Mouse (Mus musculus): Measurements from ENCODE around the gene Trim16. TPM values are rescaled to one million over a fixed set of nuclear protein-coding genes. Genes with fewer than 3 reads are reported as not detected.

The Trim16 gene
- polyA plus RNA-seq, 1 experiment from 2014 or later = 0.83 TPM

- no peak overlapping the region for H3K4me3 ChIP-seq (ENCODE audit: low read depth, low read length)
- no peak overlapping the region for H3K9ac ChIP-seq (ENCODE audit: low read depth, low read length)
- no peaks in the 10 kb centered on the region for H3K36me3 ChIP-seq (ENCODE audit: control insufficient read depth, insufficient read depth)
- WGBS (ENCODE audit: insufficient replicate concordance) = 59% methylated on average over 9 of the region's 9 CpGs
- no peak overlapping the region for H3K4me2 ChIP-seq (ENCODE audit: low read depth, low read length)
- H3K4me1 ChIP-seq (ENCODE audit: control insufficient read depth, low read depth, low read length) = peaks cover 4% of the 10 kb centered on the region
- no peaks in the 10 kb centered on the region; the same call in 1 of the 2 replicates for H3K27me3 ChIP-seq (ENCODE audit: control insufficient read depth, insufficient read depth, low read depth, low read length)
- H3K9me3 ChIP-seq (replicated peaks; ENCODE audit: control insufficient read depth, low read length) = no peaks in the 10 kb centered on the region
- no peak for ATAC-seq (ENCODE audit: low read depth)
- H3K27ac ChIP-seq (ENCODE audit: low read length) = no peak overlapping the region
These were observed 5.4 kb downstream of the Trim16 start for GRCm38 (mm10) chr11:62825222-62826105.

- Histone ChIP-seq H3K9ac (ENCODE audit: low read depth, low read length) (no peak overlapping the region), H3K27me3 (ENCODE audit: control insufficient read depth, insufficient read depth, low read depth, low read length) (no peaks in the 10 kb centered on the region; the same call in 1 of the 2 replicates), H3K4me1 (ENCODE audit: control insufficient read depth, low read depth, low read length) (no peaks in the 10 kb centered on the region), H3K4me2 (ENCODE audit: low read depth, low read length) (no peak overlapping the region), H3K4me3 (ENCODE audit: low read depth, low read length) (no peak overlapping the region), H3K27ac (ENCODE audit: low read length) (no peak overlapping the region), H3K9me3 (replicated peaks; ENCODE audit: control insufficient read depth, low read length) (no peaks in the 10 kb centered on the region), H3K36me3 (ENCODE audit: control insufficient read depth, insufficient read depth) (no peaks in the 10 kb centered on the region)
- 59% methylated on average over 6 of the region's 6 CpGs for WGBS (ENCODE audit: insufficient replicate concordance)
- ATAC-seq (ENCODE audit: low read depth) = no peak
These were observed 6.2 kb downstream of the Trim16 start for GRCm38 (mm10) chr11:62826106-62826733.

- H3K9me3 ChIP-seq (replicated peaks; ENCODE audit: control insufficient read depth, low read length) = no peaks in the 10 kb centered on the region
- H3K27me3 ChIP-seq (ENCODE audit: control insufficient read depth, insufficient read depth, low read depth, low read length) = no peaks in the 10 kb centered on the region
- H3K27ac ChIP-seq (ENCODE audit: low read length) = no peak overlapping the region
- no peak overlapping the region for H3K4me3 ChIP-seq (ENCODE audit: low read depth, low read length)
- no peak for ATAC-seq (ENCODE audit: low read depth)
- H3K9ac ChIP-seq (ENCODE audit: low read depth, low read length) = no peak overlapping the region
- H3K4me2 ChIP-seq (ENCODE audit: low read depth, low read length) = no peak overlapping the region
- H3K36me3 ChIP-seq (ENCODE audit: control insufficient read depth, insufficient read depth) = no peaks in the 10 kb centered on the region
- H3K4me1 ChIP-seq (ENCODE audit: control insufficient read depth, low read depth, low read length) = no peaks in the 10 kb centered on the region
- WGBS (ENCODE audit: insufficient replicate concordance) = 52% methylated on average over 4 of the region's 4 CpGs
These were observed 7.1 kb downstream of the Trim16 start for GRCm38 (mm10) chr11:62827135-62827534.

GRCm38 (mm10) chr11:62827911-62828310 lies 7.9 kb downstream of the Trim16 start:
- no peak overlapping the region for H3K27ac ChIP-seq (ENCODE audit: low read length)
- no peak overlapping the region for H3K4me2 ChIP-seq (ENCODE audit: low read depth, low read length)
- H3K9ac ChIP-seq (ENCODE audit: low read depth, low read length) = no peak overlapping the region
- H3K36me3 ChIP-seq (ENCODE audit: control insufficient read depth, insufficient read depth) = no peaks in the 10 kb centered on the region
- WGBS (ENCODE audit: insufficient replicate concordance) = 58% methylated on average over 3 of the region's 3 CpGs
- no peaks in the 10 kb centered on the region for H3K27me3 ChIP-seq (ENCODE audit: control insufficient read depth, insufficient read depth, low read depth, low read length)
- H3K4me1 ChIP-seq (ENCODE audit: control insufficient read depth, low read depth, low read length) = no peaks in the 10 kb centered on the region
- ATAC-seq (ENCODE audit: low read depth) = no peak
- H3K9me3 ChIP-seq (replicated peaks; ENCODE audit: control insufficient read depth, low read length) = no peaks in the 10 kb centered on the region
- no peak overlapping the region for H3K4me3 ChIP-seq (ENCODE audit: low read depth, low read length)

GRCm38 (mm10) chr11:62830387-62830786 lies 10.4 kb downstream of the Trim16 start:
- 59% methylated on average over 2 of the region's 2 CpGs for WGBS (ENCODE audit: insufficient replicate concordance)
- no peaks in the 10 kb centered on the region for H3K9me3 ChIP-seq (replicated peaks; ENCODE audit: control insufficient read depth, low read length)
- H3K27me3 ChIP-seq (ENCODE audit: control insufficient read depth, insufficient read depth, low read depth, low read length) = no peaks in the 10 kb centered on the region
- no peak overlapping the region for H3K27ac ChIP-seq (ENCODE audit: low read length)
- no peak overlapping the region for H3K4me2 ChIP-seq (ENCODE audit: low read depth, low read length)
- H3K36me3 ChIP-seq (ENCODE audit: control insufficient read depth, insufficient read depth) = no peaks in the 10 kb centered on the region
- H3K9ac ChIP-seq (ENCODE audit: low read depth, low read length) = no peak overlapping the region
- H3K4me3 ChIP-seq (ENCODE audit: low read depth, low read length) = no peak overlapping the region
- no peaks in the 10 kb centered on the region for H3K4me1 ChIP-seq (ENCODE audit: control insufficient read depth, low read depth, low read length)
- no peak for ATAC-seq (ENCODE audit: low read depth)

GRCm38 (mm10) chr11:62831906-62832305 lies 11.9 kb downstream of the Trim16 start:
- Histone ChIP-seq H3K27me3 (ENCODE audit: control insufficient read depth, insufficient read depth, low read depth, low read length) (no peaks in the 10 kb centered on the region), H3K4me3 (ENCODE audit: low read depth, low read length) (no peak overlapping the region), H3K36me3 (ENCODE audit: control insufficient read depth, insufficient read depth) (no peaks in the 10 kb centered on the region), H3K27ac (ENCODE audit: low read length) (no peak overlapping the region), H3K4me1 (ENCODE audit: control insufficient read depth, low read depth, low read length) (no peaks in the 10 kb centered on the region), H3K9me3 (replicated peaks; ENCODE audit: control insufficient read depth, low read length) (no peaks in the 10 kb centered on the region), H3K9ac (ENCODE audit: low read depth, low read length) (no peak overlapping the region), H3K4me2 (ENCODE audit: low read depth, low read length) (no peak overlapping the region)
- ATAC-seq (ENCODE audit: low read depth) = no peak

DNA sequence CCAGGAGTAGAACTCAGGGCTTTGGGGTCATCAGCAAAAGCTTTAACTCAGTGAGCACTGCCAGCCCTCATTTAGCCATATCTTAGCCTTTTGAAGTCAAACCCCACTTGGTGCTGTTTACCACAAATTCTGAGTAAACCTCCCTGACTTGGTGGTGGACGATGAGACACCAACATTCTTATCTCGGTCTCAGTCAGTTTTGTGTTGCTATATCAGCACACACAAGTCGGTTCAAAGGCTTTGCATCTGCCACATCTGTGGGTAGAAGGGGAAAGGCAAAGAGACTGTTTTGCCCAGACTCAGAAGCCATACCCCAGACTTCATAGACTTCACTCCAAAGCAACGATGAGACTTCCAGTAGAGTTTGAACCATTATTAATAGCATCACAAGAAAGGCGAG lies 24.5 kb downstream of the Trim16 start:
- 0 out of 2 replicates have a peak, but pooled peaks have one; percentile 19 for ATAC-seq (ENCODE audit: low read depth)
- no peak overlapping the region for H3K4me3 ChIP-seq (ENCODE audit: low read depth, low read length)
- H3K36me3 ChIP-seq (ENCODE audit: control insufficient read depth, insufficient read depth) = no peaks in the 10 kb centered on the region
- no peaks in the 10 kb centered on the region for H3K27me3 ChIP-seq (ENCODE audit: control insufficient read depth, insufficient read depth, low read depth, low read length)
- no peaks in the 10 kb centered on the region for H3K4me1 ChIP-seq (ENCODE audit: control insufficient read depth, low read depth, low read length)
- 28% methylated on average over 5 of the region's 5 CpGs for WGBS (ENCODE audit: insufficient replicate concordance)
- H3K9me3 ChIP-seq (replicated peaks; ENCODE audit: control insufficient read depth, low read length) = no peaks in the 10 kb centered on the region
- H3K4me2 ChIP-seq (ENCODE audit: low read depth, low read length) = no peak overlapping the region
- no peak overlapping the region for H3K27ac ChIP-seq (ENCODE audit: low read length)
- no peak overlapping the region for H3K9ac ChIP-seq (ENCODE audit: low read depth, low read length)

GRCm38 (mm10) chr11:62845730-62846129 lies 25.7 kb downstream of the Trim16 start:
- Histone ChIP-seq H3K27ac (ENCODE audit: low read length) (no peak overlapping the region), H3K4me2 (ENCODE audit: low read depth, low read length) (no peak overlapping the region), H3K27me3 (ENCODE audit: control insufficient read depth, insufficient read depth, low read depth, low read length) (no peaks in the 10 kb centered on the region), H3K9ac (ENCODE audit: low read depth, low read length) (no peak overlapping the region), H3K4me3 (ENCODE audit: low read depth, low read length) (no peak overlapping the region), H3K36me3 (ENCODE audit: control insufficient read depth, insufficient read depth) (no peaks in the 10 kb centered on the region), H3K9me3 (replicated peaks; ENCODE audit: control insufficient read depth, low read length) (no peaks in the 10 kb centered on the region), H3K4me1 (ENCODE audit: control insufficient read depth, low read depth, low read length) (no peaks in the 10 kb centered on the region)
- WGBS (ENCODE audit: insufficient replicate concordance) = 38% methylated on average over 3 of the region's 3 CpGs
- ATAC-seq (ENCODE audit: low read depth) = no peak

GRCm38 (mm10) chr11:62846961-62847654 lies 27.1 kb downstream of the Trim16 start, which contains the start of gene Fbxw10:
Fbxw10 (plus strand) TSS chr11:62847069.
- no peak for ATAC-seq (ENCODE audit: low read depth)
- H3K9me3 ChIP-seq (replicated peaks; ENCODE audit: control insufficient read depth, low read length) = no peaks in the 10 kb centered on the region
- H3K4me2 ChIP-seq (ENCODE audit: low read depth, low read length) = no peak within 1 kb of the TSS
- H3K4me1 ChIP-seq (ENCODE audit: control insufficient read depth, low read depth, low read length) = no peaks in the 10 kb centered on the region
- no peak within 1 kb of the TSS for H3K9ac ChIP-seq (ENCODE audit: low read depth, low read length)
- no peaks in the 10 kb centered on the region for H3K27me3 ChIP-seq (ENCODE audit: control insufficient read depth, insufficient read depth, low read depth, low read length)
- H3K4me3 ChIP-seq (ENCODE audit: low read depth, low read length) = no peak within 1 kb of the TSS
- H3K36me3 ChIP-seq (ENCODE audit: control insufficient read depth, insufficient read depth) = no peaks in the 10 kb centered on the region
- 32% methylated on average over 12 of the region's 12 CpGs for WGBS (ENCODE audit: insufficient replicate concordance)
- H3K27ac ChIP-seq (ENCODE audit: low read length) = no peak within 1 kb of the TSS

Measured in liver, embryonic 16.5 days (tissue).